Mouse (Mus musculus): ENCODE measurements around the gene Cbx4. TPM values are rescaled to one million over a fixed set of nuclear protein-coding genes. Genes with fewer than 3 reads are reported as not detected.

Cbx4 gene
- polyA plus RNA-seq, 1 experiment from 2014 or later = 9.7 TPM

DNA sequence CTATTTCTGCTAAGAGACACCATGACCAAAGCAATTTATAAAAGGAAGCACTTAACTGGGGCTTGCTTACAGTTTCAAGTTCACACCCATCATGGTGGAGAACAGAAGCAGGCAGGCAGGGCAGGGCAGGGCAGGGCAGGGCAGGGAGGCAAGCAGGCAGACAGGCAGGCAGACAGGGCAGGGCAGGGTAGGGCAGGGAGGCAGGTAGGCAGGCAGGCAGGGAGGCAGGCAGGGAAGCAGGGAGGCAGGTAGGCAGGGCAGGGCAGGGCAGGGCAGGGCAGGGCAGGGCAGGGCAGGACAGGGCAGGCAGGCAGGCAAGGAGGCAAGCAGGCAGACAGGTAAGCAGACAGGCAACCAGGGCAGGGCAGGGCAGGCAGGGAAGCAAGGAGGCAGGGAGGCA is 26.7 kb upstream of the Cbx4 start:
- no peak for DNase-seq (ENCODE audit: low spot score)
- no peak overlapping the region for H3K4me3 ChIP-seq (ENCODE audit: low read depth, low read length)
- H3K27me3 ChIP-seq (replicated peaks; ENCODE audit: insufficient read depth, low read length) = no peaks in the 10 kb centered on the region
- no peak overlapping the region for H3K4me2 ChIP-seq (replicated peaks; ENCODE audit: low read depth, low read length)
- no peak for ATAC-seq
- TF ChIP-seq EP300 (IDR thresholded peaks at IDR 0.05) (no peak), CTCF (IDR thresholded peaks at IDR 0.05) (no peak)
- no peak overlapping the region for H3K27ac ChIP-seq (ENCODE audit: low read length)
- H3K36me3 ChIP-seq (ENCODE audit: insufficient read depth, low read length) = no peaks in the 10 kb centered on the region
- H3K4me1 ChIP-seq (ENCODE audit: insufficient read depth, low read depth, low read length) = no peaks in the 10 kb centered on the region
- H3K9me3 ChIP-seq (ENCODE audit: low read length) = no peaks in the 10 kb centered on the region
- H3K9ac ChIP-seq (replicated peaks; ENCODE audit: low read depth) = no peak overlapping the region

DNA sequence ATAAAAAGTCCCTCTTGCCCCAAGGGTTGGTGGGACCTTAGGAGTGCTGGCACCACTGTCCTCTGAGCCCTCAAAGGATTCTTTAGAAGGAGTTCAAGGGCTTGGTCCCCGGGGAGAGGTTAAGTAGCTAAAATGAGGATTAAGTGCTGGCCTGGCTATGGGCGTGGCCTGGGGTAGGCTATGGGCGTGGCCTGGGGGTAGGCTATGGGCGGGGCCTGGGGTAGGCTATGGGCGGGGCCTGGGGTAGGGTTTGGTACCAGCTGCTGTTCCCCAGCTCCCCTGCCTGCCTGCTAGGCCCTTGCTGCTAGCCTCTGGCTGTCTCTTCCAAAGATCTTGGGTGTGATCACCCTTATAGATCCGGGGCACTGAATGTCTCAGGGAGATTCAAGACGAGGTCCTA is 25.3 kb upstream of the Cbx4 start:
- Histone ChIP-seq H3K9ac (replicated peaks; ENCODE audit: low read depth) (no peak overlapping the region), H3K27me3 (replicated peaks; ENCODE audit: insufficient read depth, low read length) (no peaks in the 10 kb centered on the region), H3K27ac (ENCODE audit: low read length) (no peak overlapping the region), H3K4me3 (ENCODE audit: low read depth, low read length) (no peak overlapping the region), H3K4me2 (replicated peaks; ENCODE audit: low read depth, low read length) (no peak overlapping the region), H3K9me3 (ENCODE audit: low read length) (no peaks in the 10 kb centered on the region), H3K4me1 (ENCODE audit: insufficient read depth, low read depth, low read length) (no peaks in the 10 kb centered on the region), H3K36me3 (ENCODE audit: insufficient read depth, low read length) (no peaks in the 10 kb centered on the region)
- peak; percentile 68 for ATAC-seq
- no peak for TF ChIP-seq EP300 (IDR thresholded peaks at IDR 0.05)
- TF ChIP-seq CTCF (IDR thresholded peaks at IDR 0.05) = no peak
- DNase-seq (ENCODE audit: low spot score) = peak; percentile 40
- 14% methylated on average over 7 of the region's 7 CpGs for whole genome bisulfite sequencing

DNA sequence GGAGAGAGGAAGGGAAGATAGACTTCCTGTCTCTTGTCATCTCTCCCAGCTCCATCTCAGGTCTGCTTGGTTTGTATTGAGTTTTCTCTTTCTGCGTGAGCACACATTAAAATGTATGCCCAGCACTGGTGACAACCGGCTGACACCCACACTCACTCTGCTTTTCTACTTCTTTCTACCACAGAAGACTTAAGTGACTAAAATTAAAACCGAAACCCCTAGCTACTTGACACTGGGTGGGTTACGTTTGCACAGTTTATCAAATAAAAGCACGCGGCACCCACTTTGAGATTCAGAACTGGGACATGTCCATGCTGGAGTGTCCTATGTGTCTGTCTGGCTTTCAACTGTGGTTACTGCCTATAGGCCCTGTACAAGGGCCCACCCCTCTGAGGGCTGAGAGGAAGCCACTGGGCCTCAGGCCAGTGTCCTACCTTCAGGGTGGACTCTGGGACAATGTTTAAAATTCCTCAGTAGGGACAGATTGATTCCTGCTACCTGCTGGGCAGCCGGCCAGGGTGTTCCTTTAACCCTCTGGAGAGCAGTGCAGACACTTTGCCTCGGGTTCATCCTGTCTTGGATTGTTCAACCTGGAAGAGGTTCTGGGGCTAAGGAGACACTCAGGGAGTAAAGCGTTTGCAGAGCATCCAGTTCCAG is 23.5 kb upstream of the Cbx4 start:
- no peaks in the 10 kb centered on the region for H3K36me3 ChIP-seq (ENCODE audit: insufficient read depth, low read length)
- WGBS = 48% methylated on average over 9 of the region's 9 CpGs
- no peak overlapping the region for H3K27ac ChIP-seq (ENCODE audit: low read length)
- H3K4me1 ChIP-seq (ENCODE audit: insufficient read depth, low read depth, low read length) = peaks cover 10% of the 10 kb centered on the region; the same call in 1 of the 2 replicates
- H3K9me3 ChIP-seq (ENCODE audit: low read length) = no peaks in the 10 kb centered on the region
- H3K4me3 ChIP-seq (ENCODE audit: low read depth, low read length) = no peak overlapping the region
- no peaks in the 10 kb centered on the region for H3K27me3 ChIP-seq (replicated peaks; ENCODE audit: insufficient read depth, low read length)
- ATAC-seq = no peak
- H3K9ac ChIP-seq (replicated peaks; ENCODE audit: low read depth) = no peak overlapping the region
- no peak for TF ChIP-seq EP300 (IDR thresholded peaks at IDR 0.05)
- TF ChIP-seq CTCF (IDR thresholded peaks at IDR 0.05) = no peak
- DNase-seq (ENCODE audit: low spot score) = no peak
- no peak overlapping the region for H3K4me2 ChIP-seq (replicated peaks; ENCODE audit: low read depth, low read length)

DNA sequence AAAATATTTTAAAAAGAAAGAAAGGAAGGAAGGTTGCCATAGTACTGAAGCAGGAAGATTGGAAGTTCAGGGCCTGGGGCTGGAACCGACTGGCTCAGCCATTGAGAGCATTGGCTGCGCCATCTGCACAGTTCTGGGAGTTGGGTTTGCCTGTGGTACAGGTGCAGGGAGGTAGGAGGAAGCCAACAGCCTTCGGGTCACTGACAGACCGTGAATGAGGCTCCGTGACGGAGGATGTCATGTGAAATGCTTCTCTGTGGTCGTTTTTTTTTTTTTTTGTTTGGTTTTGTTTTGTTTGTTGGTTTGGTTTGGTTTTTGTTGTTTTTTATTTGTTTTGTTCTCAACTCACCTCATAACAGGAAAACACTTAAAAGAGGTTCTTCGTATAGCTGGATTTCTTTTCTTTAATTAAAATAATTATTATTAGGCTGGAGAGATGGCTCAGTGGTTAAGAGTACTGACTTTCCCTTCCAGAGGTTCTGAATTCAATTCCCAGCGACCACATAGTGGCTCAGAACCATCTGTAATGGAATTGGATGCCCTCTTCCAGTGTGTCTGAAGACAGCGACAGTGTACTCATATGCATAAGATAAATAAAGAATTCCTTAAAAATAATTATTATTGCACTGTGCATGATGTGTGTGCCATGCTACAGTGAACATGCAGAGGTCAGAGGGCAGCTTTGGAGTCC is 22.7 kb upstream of the Cbx4 start:
- no peak overlapping the region for H3K4me2 ChIP-seq (replicated peaks; ENCODE audit: low read depth, low read length)
- no peak for ATAC-seq
- H3K9ac ChIP-seq (replicated peaks; ENCODE audit: low read depth) = no peak overlapping the region
- DNase-seq (ENCODE audit: low spot score) = no peak
- no peaks in the 10 kb centered on the region for H3K27me3 ChIP-seq (replicated peaks; ENCODE audit: insufficient read depth, low read length)
- H3K4me3 ChIP-seq (ENCODE audit: low read depth, low read length) = no peak overlapping the region
- no peaks in the 10 kb centered on the region for H3K36me3 ChIP-seq (ENCODE audit: insufficient read depth, low read length)
- H3K4me1 ChIP-seq (ENCODE audit: insufficient read depth, low read depth, low read length) = peaks cover 10% of the 10 kb centered on the region; the same call in 1 of the 2 replicates
- WGBS = 79% methylated on average over 10 of the region's 10 CpGs
- no peak for TF ChIP-seq EP300 (IDR thresholded peaks at IDR 0.05)
- no peak for TF ChIP-seq CTCF (IDR thresholded peaks at IDR 0.05)
- no peaks in the 10 kb centered on the region for H3K9me3 ChIP-seq (ENCODE audit: low read length)
- no peak overlapping the region for H3K27ac ChIP-seq (ENCODE audit: low read length)

DNA sequence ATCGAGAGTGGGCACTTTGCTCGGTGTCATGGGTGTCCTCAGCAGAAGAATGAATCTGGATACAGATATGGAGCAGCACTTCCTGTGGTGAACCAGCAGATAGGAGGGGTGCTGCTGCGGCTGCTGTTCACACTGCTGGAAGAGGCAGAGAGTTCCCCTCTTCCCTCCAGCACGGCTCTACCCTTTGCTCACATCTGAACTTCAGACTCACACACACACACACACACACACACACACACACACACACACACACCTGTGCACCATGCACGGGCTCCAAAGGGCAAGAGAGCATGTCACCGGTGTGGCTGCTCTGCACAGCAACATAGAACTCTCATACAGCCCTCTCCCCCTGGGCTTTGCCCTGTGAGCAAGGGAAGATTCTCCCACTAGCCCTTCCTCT is 20.3 kb upstream of the Cbx4 start:
- H3K27ac ChIP-seq (ENCODE audit: low read length) = no peak overlapping the region
- 37% methylated on average over 5 of the region's 6 CpGs for WGBS
- H3K9me3 ChIP-seq (ENCODE audit: low read length) = no peaks in the 10 kb centered on the region
- H3K4me3 ChIP-seq (ENCODE audit: low read depth, low read length) = no peak overlapping the region
- no peak overlapping the region for H3K4me2 ChIP-seq (replicated peaks; ENCODE audit: low read depth, low read length)
- TF ChIP-seq CTCF (IDR thresholded peaks at IDR 0.05) = no peak
- no peaks in the 10 kb centered on the region for H3K27me3 ChIP-seq (replicated peaks; ENCODE audit: insufficient read depth, low read length)
- no peak for ATAC-seq
- H3K9ac ChIP-seq (replicated peaks; ENCODE audit: low read depth) = no peak overlapping the region
- DNase-seq (ENCODE audit: low spot score) = no peak
- no peaks in the 10 kb centered on the region for H3K36me3 ChIP-seq (ENCODE audit: insufficient read depth, low read length)
- peaks cover 10% of the 10 kb centered on the region; the same call in 1 of the 2 replicates for H3K4me1 ChIP-seq (ENCODE audit: insufficient read depth, low read depth, low read length)

DNA sequence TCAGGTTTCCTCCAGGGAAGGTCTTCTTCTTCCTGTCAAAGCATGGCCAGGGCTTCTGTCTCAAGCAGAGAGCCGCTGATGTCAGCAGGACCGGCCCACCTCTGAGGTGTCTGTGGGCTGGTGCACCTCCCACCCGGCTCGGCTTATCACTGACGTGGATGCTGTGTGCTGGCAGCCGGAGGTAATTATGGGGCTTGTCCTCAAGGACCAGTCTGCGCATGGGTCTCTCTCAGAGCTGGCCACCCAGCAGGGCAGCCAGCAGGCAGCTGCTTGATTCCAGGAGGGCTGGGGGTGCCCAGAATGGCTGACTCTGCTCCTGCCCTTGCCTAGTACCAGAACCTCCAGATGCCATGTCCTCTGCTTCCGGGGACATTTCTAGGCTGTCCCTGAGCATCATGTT is 19.7 kb upstream of the Cbx4 start:
- WGBS = 10% methylated on average over 8 of the region's 8 CpGs
- Histone ChIP-seq H3K27ac (ENCODE audit: low read length) (no peak overlapping the region), H3K27me3 (replicated peaks; ENCODE audit: insufficient read depth, low read length) (no peaks in the 10 kb centered on the region), H3K9ac (replicated peaks; ENCODE audit: low read depth) (no peak overlapping the region), H3K4me2 (replicated peaks; ENCODE audit: low read depth, low read length) (no peak overlapping the region), H3K9me3 (ENCODE audit: low read length) (no peaks in the 10 kb centered on the region), H3K4me1 (ENCODE audit: insufficient read depth, low read depth, low read length) (peaks cover 10% of the 10 kb centered on the region; the same call in 1 of the 2 replicates), H3K4me3 (ENCODE audit: low read depth, low read length) (no peak overlapping the region), H3K36me3 (ENCODE audit: insufficient read depth, low read length) (no peaks in the 10 kb centered on the region)
- DNase-seq (ENCODE audit: low spot score) (peak; percentile 34), ATAC-seq (peak; percentile 46)
- TF ChIP-seq EP300 (IDR thresholded peaks at IDR 0.05) (no peak), CTCF (IDR thresholded peaks at IDR 0.05) (no peak)

Measured in lung, postnatal 0 days (tissue).